Mouse (Mus musculus): ENCODE data around the gene Mcm8. TPM values are rescaled to one million over a fixed set of nuclear protein-coding genes. Genes with fewer than 3 reads are reported as not detected.

Mcm8 gene
- polyA plus RNA-seq, 2 experiments: 4.5 to 6.9 TPM

DNA sequence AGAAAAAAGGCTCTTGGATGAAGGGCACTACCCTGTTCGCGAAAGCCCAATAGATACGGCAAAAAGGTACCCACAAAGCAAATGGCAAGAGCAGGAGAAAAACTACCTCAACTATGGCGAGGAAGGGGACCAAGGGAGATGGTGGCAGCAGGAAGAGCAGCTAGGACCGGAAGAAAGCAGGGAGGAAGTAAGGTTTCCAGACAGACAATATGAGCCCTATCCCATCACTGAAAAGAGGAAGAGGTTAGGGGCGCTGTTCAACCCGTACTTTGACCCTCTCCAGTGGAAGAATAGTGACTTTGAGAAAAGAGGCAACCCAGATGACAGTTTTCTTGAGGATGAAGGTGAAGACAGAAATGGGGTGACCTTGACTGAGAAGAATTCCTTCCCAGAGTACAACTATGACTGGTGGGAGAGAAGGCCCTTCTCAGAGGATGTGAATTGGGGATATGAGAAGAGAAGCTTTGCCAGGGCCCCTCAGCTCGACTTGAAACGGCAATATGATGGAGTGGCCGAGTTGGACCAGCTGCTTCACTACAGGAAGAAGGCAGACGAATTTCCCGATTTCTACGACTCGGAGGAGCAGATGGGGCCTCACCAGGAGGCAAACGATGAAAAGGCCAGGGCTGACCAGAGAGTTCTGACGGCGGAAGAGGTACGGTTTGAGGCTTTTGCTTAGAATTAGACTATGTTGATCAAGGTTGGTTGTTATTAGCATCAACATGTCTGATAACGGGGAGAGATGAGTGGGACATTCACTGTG is 22.3 kb upstream of the Mcm8 start:
- H3K27ac ChIP-seq: no peak overlapping the region
- no peaks in the 10 kb centered on the region for H3K9me3 ChIP-seq (ENCODE audit: control insufficient read depth, low read length)
- no peaks in the 10 kb centered on the region for H3K4me1 ChIP-seq (replicated peaks; ENCODE audit: control insufficient read depth in 2 of 2, insufficient read depth in 2 of 2, low read length in 1 of 2)
- no peaks in the 10 kb centered on the region for H3K36me3 ChIP-seq (replicated peaks; ENCODE audit: control insufficient read depth, insufficient read depth, low read depth)
- no peak overlapping the region for H3K4me3 ChIP-seq (ENCODE audit: insufficient read depth in 1 of 2, low read depth in 2 of 2, low read length in 2 of 2)
- TF ChIP-seq CTCF (IDR thresholded peaks at IDR 0.05; ENCODE audit: low read depth): no peak
- no peak for TF ChIP-seq EP300 (IDR thresholded peaks at IDR 0.05; ENCODE audit: low read depth)
- no peak for DNase-seq (ENCODE audit: low read depth in 3 of 3, low spot score in 3 of 3)
- ATAC-seq (ENCODE audit: insufficient read depth): no peak
- WGBS (ENCODE audit: insufficient replicate concordance): 59% methylated on average over 19 of the region's 19 CpGs
- no peak overlapping the region for H3K4me2 ChIP-seq (ENCODE audit: low read depth)
- H3K27me3 ChIP-seq (ENCODE audit: control insufficient read depth, insufficient read depth, low read length): no peaks in the 10 kb centered on the region
- no peak overlapping the region for H3K9ac ChIP-seq (replicated peaks)

DNA sequence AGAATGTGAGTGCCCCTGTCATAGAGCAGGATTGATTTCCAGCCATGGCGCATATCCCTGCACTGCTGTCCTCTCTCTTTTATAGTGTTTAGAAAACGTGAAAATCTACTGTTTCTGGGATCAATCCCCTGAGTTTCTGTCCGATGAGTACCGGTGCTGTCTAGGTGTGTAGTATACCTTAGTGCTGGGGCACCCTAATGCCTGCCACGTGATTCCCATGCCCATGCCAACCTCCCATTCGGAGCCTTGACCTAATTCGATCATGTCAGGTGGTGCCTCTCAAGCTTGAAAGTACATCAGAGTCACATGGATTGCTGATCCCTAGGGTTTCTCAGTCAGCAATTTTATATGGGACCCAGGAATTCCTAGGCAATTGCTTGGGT is 21.7 kb upstream of the Mcm8 start:
- H3K27me3 ChIP-seq (ENCODE audit: control insufficient read depth, insufficient read depth, low read length): no peaks in the 10 kb centered on the region
- H3K9me3 ChIP-seq (ENCODE audit: control insufficient read depth, low read length): no peaks in the 10 kb centered on the region
- no peak for ATAC-seq (ENCODE audit: insufficient read depth)
- H3K4me2 ChIP-seq (ENCODE audit: low read depth): no peak overlapping the region
- DNase-seq (ENCODE audit: low read depth in 3 of 3, low spot score in 3 of 3): no peak
- no peak overlapping the region for H3K9ac ChIP-seq (replicated peaks)
- no peak overlapping the region for H3K27ac ChIP-seq
- 68% methylated on average over 7 of the region's 7 CpGs for WGBS (ENCODE audit: insufficient replicate concordance)
- no peaks in the 10 kb centered on the region for H3K36me3 ChIP-seq (replicated peaks; ENCODE audit: control insufficient read depth, insufficient read depth, low read depth)
- H3K4me1 ChIP-seq (replicated peaks; ENCODE audit: control insufficient read depth in 2 of 2, insufficient read depth in 2 of 2, low read length in 1 of 2): no peaks in the 10 kb centered on the region
- TF ChIP-seq EP300 (IDR thresholded peaks at IDR 0.05; ENCODE audit: low read depth) (no peak), CTCF (IDR thresholded peaks at IDR 0.05; ENCODE audit: low read depth) (no peak)
- H3K4me3 ChIP-seq (ENCODE audit: insufficient read depth in 1 of 2, low read depth in 2 of 2, low read length in 2 of 2): no peak overlapping the region

GRCm38 (mm10) chr2:132802976-132803375 is 13.0 kb upstream of the Mcm8 start:
- H3K27ac ChIP-seq: no peak overlapping the region
- H3K4me1 ChIP-seq (replicated peaks; ENCODE audit: control insufficient read depth in 2 of 2, insufficient read depth in 2 of 2, low read length in 1 of 2): no peaks in the 10 kb centered on the region
- no peak overlapping the region for H3K9ac ChIP-seq (replicated peaks)
- H3K4me3 ChIP-seq (ENCODE audit: insufficient read depth in 1 of 2, low read depth in 2 of 2, low read length in 2 of 2): no peak overlapping the region
- no peaks in the 10 kb centered on the region for H3K9me3 ChIP-seq (ENCODE audit: control insufficient read depth, low read length)
- no peaks in the 10 kb centered on the region for H3K27me3 ChIP-seq (ENCODE audit: control insufficient read depth, insufficient read depth, low read length)
- WGBS (ENCODE audit: insufficient replicate concordance): 70% methylated on average over 2 of the region's 2 CpGs
- no peak for DNase-seq (ENCODE audit: low read depth in 3 of 3, low spot score in 3 of 3)
- no peak overlapping the region for H3K4me2 ChIP-seq (ENCODE audit: low read depth)
- peaks cover 17% of the 10 kb centered on the region for H3K36me3 ChIP-seq (replicated peaks; ENCODE audit: control insufficient read depth, insufficient read depth, low read depth)
- no peak for ATAC-seq (ENCODE audit: insufficient read depth)
- TF ChIP-seq CTCF (IDR thresholded peaks at IDR 0.05; ENCODE audit: low read depth): no peak
- no peak for TF ChIP-seq EP300 (IDR thresholded peaks at IDR 0.05; ENCODE audit: low read depth)

DNA sequence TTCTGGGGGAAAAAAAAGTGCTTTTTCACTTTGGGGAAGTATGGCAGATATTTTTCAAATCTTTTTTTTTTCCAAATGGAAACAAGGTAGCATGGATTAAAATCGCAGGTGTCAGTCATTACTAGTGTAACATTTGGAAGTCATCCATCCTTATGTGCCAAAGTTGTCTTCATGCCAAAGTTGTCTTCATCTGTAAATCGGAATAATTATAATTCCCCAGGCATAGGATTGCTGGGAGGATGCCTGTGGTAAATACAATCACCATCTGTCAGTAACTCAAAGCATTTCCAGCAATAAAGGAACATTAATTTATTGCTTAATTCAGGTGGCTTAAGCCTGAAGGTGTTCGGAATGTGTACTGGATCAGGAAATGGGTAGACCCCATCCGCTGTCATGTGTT is 25.1 kb downstream of the Mcm8 start:
- Histone ChIP-seq H3K4me1 (replicated peaks; ENCODE audit: control insufficient read depth in 2 of 2, insufficient read depth in 2 of 2, low read length in 1 of 2) (no peaks in the 10 kb centered on the region), H3K27me3 (ENCODE audit: control insufficient read depth, insufficient read depth, low read length) (no peaks in the 10 kb centered on the region), H3K4me3 (ENCODE audit: insufficient read depth in 1 of 2, low read depth in 2 of 2, low read length in 2 of 2) (no peak overlapping the region), H3K36me3 (replicated peaks; ENCODE audit: control insufficient read depth, insufficient read depth, low read depth) (peaks cover 4% of the 10 kb centered on the region), H3K9me3 (ENCODE audit: control insufficient read depth, low read length) (no peaks in the 10 kb centered on the region), H3K4me2 (ENCODE audit: low read depth) (no peak overlapping the region), H3K27ac (no peak overlapping the region), H3K9ac (replicated peaks) (no peak overlapping the region)
- 72% methylated on average over 4 of the region's 4 CpGs for WGBS (ENCODE audit: insufficient replicate concordance)
- TF ChIP-seq EP300 (IDR thresholded peaks at IDR 0.05; ENCODE audit: low read depth) (no peak), CTCF (IDR thresholded peaks at IDR 0.05; ENCODE audit: low read depth) (no peak)
- no peak for ATAC-seq (ENCODE audit: insufficient read depth)
- no peak for DNase-seq (ENCODE audit: low read depth in 3 of 3, low spot score in 3 of 3)

GRCm38 (mm10) chr2:132846407-132847358 is 30.7 kb downstream of the Mcm8 start, which contains the start of gene Crls1:
Gene Crls1, plus strand, starts transcription at chr2:132846666.
- Histone ChIP-seq H3K9ac (replicated peaks) (peak within 1 kb of the TSS; percentile 85), H3K9me3 (ENCODE audit: control insufficient read depth, low read length) (no peaks in the 10 kb centered on the region), H3K27ac (no peak within 1 kb of the TSS; the same call in 1 of the 2 replicates), H3K4me3 (ENCODE audit: insufficient read depth in 1 of 2, low read depth in 2 of 2, low read length in 2 of 2) (peak within 1 kb of the TSS; percentile 87 to 92), H3K4me2 (ENCODE audit: low read depth) (peak within 1 kb of the TSS; percentile 79), H3K36me3 (replicated peaks; ENCODE audit: control insufficient read depth, insufficient read depth, low read depth) (no peaks in the 10 kb centered on the region), H3K27me3 (ENCODE audit: control insufficient read depth, insufficient read depth, low read length) (no peaks in the 10 kb centered on the region), H3K4me1 (replicated peaks; ENCODE audit: control insufficient read depth in 2 of 2, insufficient read depth in 2 of 2, low read length in 1 of 2) (peaks cover 3 to 7% of the 10 kb centered on the region in 2 experiments; a peak in 3 of 4 replicates)
- under 1% methylated on average over 94 of the region's 96 CpGs for WGBS (ENCODE audit: insufficient replicate concordance)
- DNase-seq (ENCODE audit: low read depth in 3 of 3, low spot score in 3 of 3): peak; percentile 84 to 87 (median 84)
- TF ChIP-seq CTCF (IDR thresholded peaks at IDR 0.05; ENCODE audit: low read depth) (peak; percentile 100), EP300 (IDR thresholded peaks at IDR 0.05; ENCODE audit: low read depth) (no peak)
- peak; percentile 89 for ATAC-seq (ENCODE audit: insufficient read depth)
